Comparison of ENCODE assay signal across 19 mouse cellular contexts in genomic region chr15:57523510-57524298, GRCm38 (mm10). TPM values are rescaled to one million over a fixed set of nuclear protein-coding genes. Genes with fewer than 3 reads are reported as not detected.
DNase-seq lines count a peak whose midpoint lies in the region; ATAC-seq lines count a peak whose summit lies in the region.
"Had no signal": no experiment of that assay in that cellular context is flagged by ENCODE, and none has a peak within 500 bp of the region (broad histone marks: within the 10 kb centered on the region; RNA-seq: fewer than 3 reads in every experiment).

No protein-coding gene starts in this region.

- no peak for DNase-seq in midbrain, embryonic 11.5 days (ENCODE audit: low spot score, missing footprints)
- peak; percentile 76 for DNase-seq in forelimb bud, embryonic 11.5 days (ENCODE audit: low read depth, low spot score)
- DNase-seq in spleen, postnatal 36 days (ENCODE audit: low spot score in 2 of 2), result no peak
- DNase-seq in right cerebral cortex, adult 2 months (ENCODE audit: low spot score in 2 of 2), result no peak
- DNase-seq: adrenal gland, postnatal 25 days; cerebellum, adult 18-20 months; cerebellum, postnatal 25 days; lung, adult 18-20 months had no signal

- no peaks in the 10 kb centered on the region for H3K27me3 ChIP-seq in forebrain, embryonic 13.5 days
- no peaks in the 10 kb centered on the region for H3K27me3 ChIP-seq in forebrain, embryonic 16.5 days (replicated peaks; ENCODE audit: control insufficient read depth, insufficient read depth, low read length)
- H3K27me3 ChIP-seq in midbrain, embryonic 15.5 days (replicated peaks), result no peaks in the 10 kb centered on the region
- H3K27me3 ChIP-seq in midbrain, embryonic 11.5 days (ENCODE audit: control insufficient read depth, insufficient read depth, low read length), result no peaks in the 10 kb centered on the region
- H3K27me3 ChIP-seq in midbrain, embryonic 16.5 days (ENCODE audit: control insufficient read depth, insufficient read depth, low read depth, low read length), result no peaks in the 10 kb centered on the region
- H3K27me3 ChIP-seq: embryonic facial prominence, embryonic 15.5 days; heart, embryonic 13.5 days; hindbrain, embryonic 15.5 days had no signal

- H3K9ac ChIP-seq in forebrain, embryonic 13.5 days, result no peak overlapping the region
- no peak overlapping the region for H3K9ac ChIP-seq in forebrain, embryonic 16.5 days (replicated peaks; ENCODE audit: low read depth, low read length)
- H3K9ac ChIP-seq in midbrain, embryonic 15.5 days, result no peak overlapping the region
- no peak overlapping the region for H3K9ac ChIP-seq in midbrain, embryonic 11.5 days (ENCODE audit: low read length)
- H3K9ac ChIP-seq in midbrain, embryonic 16.5 days (ENCODE audit: low read depth, low read length), result no peak overlapping the region
- H3K9ac ChIP-seq: embryonic facial prominence, embryonic 15.5 days; heart, embryonic 13.5 days; hindbrain, embryonic 15.5 days had no signal

- no peaks in the 10 kb centered on the region for H3K36me3 ChIP-seq in forebrain, embryonic 13.5 days (ENCODE audit: poor library complexity, severe bottlenecking)
- no peaks in the 10 kb centered on the region for H3K36me3 ChIP-seq in forebrain, embryonic 16.5 days (ENCODE audit: control insufficient read depth, insufficient read depth)
- H3K36me3 ChIP-seq in midbrain, embryonic 15.5 days (replicated peaks), result no peaks in the 10 kb centered on the region
- H3K36me3 ChIP-seq in midbrain, embryonic 11.5 days (ENCODE audit: control insufficient read depth, insufficient read depth, low read length), result no peaks in the 10 kb centered on the region
- H3K36me3 ChIP-seq in midbrain, embryonic 16.5 days (ENCODE audit: control insufficient read depth, insufficient read depth, low read length), result no peaks in the 10 kb centered on the region
- H3K36me3 ChIP-seq: embryonic facial prominence, embryonic 15.5 days; G1E; heart, embryonic 13.5 days; hindbrain, embryonic 15.5 days had no signal

- no peak overlapping the region for H3K4me2 ChIP-seq in forebrain, embryonic 13.5 days
- no peak overlapping the region for H3K4me2 ChIP-seq in forebrain, embryonic 16.5 days (ENCODE audit: low read length)
- H3K4me2 ChIP-seq in midbrain, embryonic 15.5 days, result no peak overlapping the region
- H3K4me2 ChIP-seq in midbrain, embryonic 11.5 days, result no peak overlapping the region
- no peak overlapping the region for H3K4me2 ChIP-seq in midbrain, embryonic 16.5 days (ENCODE audit: low read length)
- H3K4me2 ChIP-seq: embryonic facial prominence, embryonic 15.5 days; heart, embryonic 13.5 days; hindbrain, embryonic 15.5 days; liver, embryonic 11.5 days had no signal

- peak; percentile 50 for ATAC-seq in forebrain, embryonic 13.5 days
- no peak for ATAC-seq in forebrain, embryonic 16.5 days
- ATAC-seq in midbrain, embryonic 15.5 days (replicated peaks), result peak; percentile 65; the same call in 1 of the 2 replicates
- ATAC-seq in midbrain, embryonic 11.5 days (ENCODE audit: low FRiP score), result no peak
- peak; percentile 66; the same call in 1 of the 2 replicates for ATAC-seq in midbrain, embryonic 16.5 days
- ATAC-seq: intestine, embryonic 16.5 days had no signal

- H3K9me3 ChIP-seq in forebrain, embryonic 13.5 days (replicated peaks), result no peaks in the 10 kb centered on the region
- no peaks in the 10 kb centered on the region for H3K9me3 ChIP-seq in forebrain, embryonic 16.5 days (ENCODE audit: control insufficient read depth, low read length)
- no peaks in the 10 kb centered on the region for H3K9me3 ChIP-seq in midbrain, embryonic 15.5 days
- H3K9me3 ChIP-seq in midbrain, embryonic 11.5 days (ENCODE audit: control insufficient read depth, low read length), result no peaks in the 10 kb centered on the region
- H3K9me3 ChIP-seq in midbrain, embryonic 16.5 days (replicated peaks; ENCODE audit: control insufficient read depth, low read length, poor library complexity, severe bottlenecking), result no peaks in the 10 kb centered on the region
- H3K9me3 ChIP-seq: embryonic facial prominence, embryonic 15.5 days; G1E; heart, embryonic 13.5 days; hindbrain, embryonic 15.5 days had no signal

- 49% methylated on average over 10 of the region's 10 CpGs for WGBS in forebrain, embryonic 13.5 days
- 49% methylated on average over 10 of the region's 10 CpGs for WGBS in forebrain, embryonic 16.5 days
- 50% methylated on average over 10 of the region's 10 CpGs for WGBS in midbrain, embryonic 15.5 days
- 64% methylated on average over 10 of the region's 10 CpGs for WGBS in midbrain, embryonic 11.5 days
- WGBS in midbrain, embryonic 16.5 days, result 53% methylated on average over 10 of the region's 10 CpGs

- no peak overlapping the region for H3K4me3 ChIP-seq in forebrain, embryonic 13.5 days
- H3K4me3 ChIP-seq in forebrain, embryonic 16.5 days (replicated peaks; ENCODE audit: low read length), result no peak overlapping the region
- no peak overlapping the region for H3K4me3 ChIP-seq in midbrain, embryonic 15.5 days
- H3K4me3 ChIP-seq in midbrain, embryonic 11.5 days (ENCODE audit: low read depth, low read length), result no peak overlapping the region
- H3K4me3 ChIP-seq in midbrain, embryonic 16.5 days (ENCODE audit: low read depth, low read length), result no peak overlapping the region
- H3K4me3 ChIP-seq: embryonic facial prominence, embryonic 15.5 days; heart, embryonic 13.5 days; hindbrain, embryonic 15.5 days had no signal

- H3K27ac ChIP-seq in forebrain, embryonic 13.5 days, result no peak overlapping the region
- no peak overlapping the region for H3K27ac ChIP-seq in forebrain, embryonic 16.5 days (ENCODE audit: low read length)
- no peak overlapping the region for H3K27ac ChIP-seq in midbrain, embryonic 15.5 days
- H3K27ac ChIP-seq in midbrain, embryonic 11.5 days (ENCODE audit: low read depth, low read length), result no peak overlapping the region
- H3K27ac ChIP-seq in midbrain, embryonic 16.5 days (ENCODE audit: low read length), result no peak overlapping the region
- H3K27ac ChIP-seq: embryonic facial prominence, embryonic 15.5 days; heart, embryonic 13.5 days; hindbrain, embryonic 15.5 days had no signal

- H3K4me1 ChIP-seq in forebrain, embryonic 13.5 days, result no peaks in the 10 kb centered on the region
- no peaks in the 10 kb centered on the region for H3K4me1 ChIP-seq in forebrain, embryonic 16.5 days (replicated peaks; ENCODE audit: control insufficient read depth, insufficient read depth, low read length)
- H3K4me1 ChIP-seq in midbrain, embryonic 15.5 days, result no peaks in the 10 kb centered on the region
- peaks cover 2% of the 10 kb centered on the region; the same call in 1 of the 2 replicates for H3K4me1 ChIP-seq in midbrain, embryonic 11.5 days (ENCODE audit: control insufficient read depth, insufficient read depth, low read length)
- H3K4me1 ChIP-seq in midbrain, embryonic 16.5 days (ENCODE audit: control insufficient read depth, insufficient read depth, low read length), result no peaks in the 10 kb centered on the region
- H3K4me1 ChIP-seq: embryonic facial prominence, embryonic 15.5 days; heart, embryonic 13.5 days; hindbrain, embryonic 15.5 days had no signal

RNA-seq across cellular contexts. Expression of gene Slc22a22, which starts 46.3 kb away (rescaled TPM):
- not detected in 2 replicates for polyA plus RNA-seq in forebrain, embryonic 13.5 days (2015; fragmentation: Nextera tagmentation; extraction: Ambion mirVana)
- polyA plus RNA-seq in forebrain, embryonic 16.5 days (2015; fragmentation: Nextera tagmentation; extraction: Ambion mirVana), result not detected in 2 replicates
- not detected in 2 replicates for polyA plus RNA-seq in midbrain, embryonic 15.5 days (2015; fragmentation: Nextera tagmentation; extraction: Ambion mirVana)
- not detected in 2 replicates for polyA plus RNA-seq in midbrain, embryonic 11.5 days (2014; fragmentation: Nextera tagmentation; extraction: Ambion mirVana)
- not detected in 2 replicates for polyA plus RNA-seq in midbrain, embryonic 16.5 days (2015; fragmentation: Nextera tagmentation; extraction: Ambion mirVana)
- polyA plus RNA-seq: G1E; heart, embryonic 13.5 days; hindbrain, embryonic 15.5 days; intestine, embryonic 16.5 days; large intestine, adult 2 months; liver, embryonic 11.5 days had no signal

Comparison
In these comparisons a context has a peak if more than half of its experiments do, and no peak if none do; other contexts are left out.
1. ATAC-seq: peak in forebrain, embryonic 13.5 days (single experiment), midbrain, embryonic 15.5 days (single experiment) and midbrain, embryonic 16.5 days (single experiment); none in forebrain, embryonic 16.5 days (single experiment) and midbrain, embryonic 11.5 days (single experiment).